Mouse (Mus musculus) left cerebral cortex, adult 2 months (tissue): ENCODE data around the gene Hemgn. TPM values are rescaled to one million over a fixed set of nuclear protein-coding genes. Genes with fewer than 3 reads are reported as not detected.
A peak's percentile ranks its signal among the peaks of the same experiment; 100 is the strongest.

Source experiments
- DNase-seq, 2 experiments: peaks; one replicate each; pipeline ENCODE4 v3.0.0; 2021 to 2022; ENCODE audit warnings: low spot score in 2 of 2, mixed read lengths in 1 of 2; ENCODE audit errors: extremely low spot score in 1 of 2
- H3K27ac ChIP-seq: fragments of 200-600 bp; 2 replicates; pipeline ENCODE4 v1.8.1; 2022
- H3K4me3 ChIP-seq: fragments of 200-600 bp; 2 replicates; pipeline ENCODE4 v1.8.1; 2022
- CTCF ChIP-seq: fragments of 200-600 bp; IDR thresholded peaks from 2 replicates; pipeline ENCODE4 v1.8.1; 2022; ENCODE audit warnings: antibody characterized with exemption, mild to moderate bottlenecking, moderate library complexity
- intact Hi-C: fragments of 180-260 bp; cut with DNase I; formaldehyde crosslinking; loops from one replicate; pipeline ENCODE4 v1.15.1; 2025
- long read RNA-seq, 2 experiments: library from polyadenylated mRNA; stranded (forward); transcript quantifications; one replicate each; pipeline ENCODE4 v2.0.0; 2021; ENCODE audit warnings: borderline mapping rate in 2 of 2
- total RNA-seq, 2 experiments: library from RNA; stranded (reverse); gene quantifications; 2 replicates each; pipeline ENCODE4 v1.2.3; 2021

Gene Hemgn
- total RNA-seq, result not detected
- long read RNA-seq, experiment 1, result 0 reads
- long read RNA-seq, experiment 2, result 0 reads

- DNase-seq, result no peak
- Histone ChIP-seq H3K4me3 (no peak within 1 kb of the TSS), H3K27ac (no peak within 1 kb of the TSS)
- no peak for TF ChIP-seq CTCF
- intact Hi-C loops, result no loop called here
Observed at GRCm38 (mm10) chr4:46413406-46413805, at the start of gene Hemgn. Gene Hemgn, minus strand, starts transcription at chr4:46413506.

GRCm38 (mm10) chr4:46458411-46458810, 45.1 kb upstream of the Hemgn start:
- no peak overlapping the region for H3K4me3 ChIP-seq
- no peak; the same call in 1 of the 2 replicates for TF ChIP-seq CTCF
- intact Hi-C loops, result no loop called here
- no peak overlapping the region for H3K27ac ChIP-seq
- no peak for DNase-seq

DNA sequence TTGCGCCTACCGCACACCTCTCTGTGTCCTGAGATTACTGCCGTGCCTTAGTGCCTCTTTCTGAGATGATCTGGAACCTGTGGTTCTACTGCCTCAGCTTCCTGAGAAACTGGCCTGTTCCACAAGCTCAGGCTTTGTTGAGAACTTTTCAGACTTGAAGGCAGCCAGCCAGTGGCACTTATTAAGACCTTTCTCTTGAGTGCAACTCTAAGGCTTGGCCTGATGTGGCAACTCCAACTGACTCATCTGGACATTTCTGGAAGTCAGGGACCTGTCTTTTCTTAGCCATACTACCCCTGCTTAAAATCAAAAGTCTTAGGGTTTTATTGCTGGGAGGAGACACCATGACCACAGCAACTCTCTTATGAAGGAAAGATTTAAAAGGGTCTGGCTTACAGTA, 43.9 kb upstream of the Hemgn start:
- Histone ChIP-seq H3K27ac (no peak overlapping the region), H3K4me3 (no peak overlapping the region)
- intact Hi-C loops, result no loop called here
- DNase-seq, result no peak
- no peak for TF ChIP-seq CTCF

- Histone ChIP-seq H3K27ac (no peak overlapping the region), H3K4me3 (no peak overlapping the region)
- intact Hi-C loops, result no loop called here
- no peak for DNase-seq
- no peak for TF ChIP-seq CTCF
Observed at GRCm38 (mm10) chr4:46456762-46457161, 43.5 kb upstream of the Hemgn start.

DNA sequence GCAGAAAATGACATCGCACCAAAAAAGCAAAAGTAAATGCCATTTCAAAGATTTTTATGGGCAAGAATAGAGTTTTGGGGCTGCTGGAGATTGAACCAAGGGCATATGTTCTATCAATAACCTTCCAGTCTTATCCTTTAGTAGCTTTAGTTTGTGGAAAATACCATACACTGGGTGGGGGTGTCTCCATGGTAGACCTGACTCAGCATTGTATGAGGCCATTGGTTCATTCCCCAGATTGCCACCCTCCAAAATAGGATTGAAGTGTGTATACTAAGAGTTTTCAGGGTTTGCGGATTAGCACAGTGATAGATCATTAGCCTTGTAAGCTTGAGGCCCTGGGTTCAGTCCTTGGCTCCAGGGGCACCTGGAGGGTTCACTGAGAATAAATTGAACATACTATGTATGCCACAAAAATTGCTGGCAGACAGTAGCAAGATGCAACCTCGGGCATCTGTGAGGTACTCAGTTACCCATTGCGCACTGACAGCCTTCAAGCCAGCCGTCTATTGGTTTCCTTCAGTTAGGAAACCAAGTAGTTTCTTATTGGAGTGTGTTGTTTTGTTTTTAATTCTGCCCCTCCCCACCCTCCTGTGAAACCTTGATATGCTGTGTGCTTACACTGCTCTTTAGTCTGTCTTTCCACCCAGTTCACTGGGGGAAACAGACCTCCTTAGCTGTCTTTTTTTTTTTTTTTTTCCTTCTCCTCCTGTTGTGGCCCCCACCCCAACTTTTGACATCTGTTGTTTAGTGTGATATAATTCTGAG, 41.0 kb upstream of the Hemgn start:
- no peak overlapping the region for H3K4me3 ChIP-seq
- DNase-seq, result no peak
- intact Hi-C loops, result no loop called here
- no peak overlapping the region for H3K27ac ChIP-seq
- no peak for TF ChIP-seq CTCF

DNA sequence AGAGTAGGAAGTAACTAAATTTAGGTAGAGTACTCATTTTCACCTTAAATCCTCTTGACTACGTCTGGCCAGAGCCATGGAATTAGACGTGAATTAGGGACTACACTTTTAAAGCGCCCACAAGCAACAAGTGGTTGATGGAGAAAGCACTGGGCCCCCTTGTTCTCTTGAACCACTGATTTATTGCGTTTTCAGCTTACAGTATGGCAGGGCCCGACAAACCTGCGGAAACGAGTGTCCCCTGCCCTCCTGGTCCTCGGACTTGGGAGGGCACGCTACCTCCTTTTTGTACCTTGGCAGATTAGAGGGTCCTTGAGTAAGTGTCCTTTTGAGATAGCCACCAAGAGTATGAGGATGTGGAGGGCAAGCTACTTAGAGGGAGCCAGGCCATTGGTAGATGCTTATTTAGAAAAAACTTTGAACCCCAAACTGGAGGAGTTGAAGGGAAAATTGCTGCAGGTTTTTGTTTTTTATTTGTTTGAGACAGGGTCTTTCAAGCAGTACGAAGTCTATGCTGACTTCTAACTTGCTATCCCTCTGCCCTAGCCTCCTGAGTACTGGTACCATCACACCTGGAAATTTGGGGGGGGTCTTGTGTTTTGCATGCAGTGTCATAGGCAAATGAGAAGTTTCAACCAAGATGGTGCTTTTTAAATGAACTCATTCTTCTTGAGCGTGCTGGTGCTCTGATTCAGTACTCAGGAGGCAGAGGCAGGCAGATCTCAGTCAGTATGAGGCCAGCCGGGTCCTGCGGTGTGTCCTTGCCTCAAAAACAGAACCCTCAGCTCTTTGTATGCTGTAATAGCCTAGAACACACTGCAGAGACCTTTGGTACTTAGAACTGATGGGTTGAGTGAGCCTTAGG, 39.8 kb upstream of the Hemgn start:
- Histone ChIP-seq H3K4me3 (peak overlapping the region; percentile 64), H3K27ac (peak overlapping the region; percentile 57)
- no peak for DNase-seq
- no peak for TF ChIP-seq CTCF
- intact Hi-C loops, result no loop called here

DNA sequence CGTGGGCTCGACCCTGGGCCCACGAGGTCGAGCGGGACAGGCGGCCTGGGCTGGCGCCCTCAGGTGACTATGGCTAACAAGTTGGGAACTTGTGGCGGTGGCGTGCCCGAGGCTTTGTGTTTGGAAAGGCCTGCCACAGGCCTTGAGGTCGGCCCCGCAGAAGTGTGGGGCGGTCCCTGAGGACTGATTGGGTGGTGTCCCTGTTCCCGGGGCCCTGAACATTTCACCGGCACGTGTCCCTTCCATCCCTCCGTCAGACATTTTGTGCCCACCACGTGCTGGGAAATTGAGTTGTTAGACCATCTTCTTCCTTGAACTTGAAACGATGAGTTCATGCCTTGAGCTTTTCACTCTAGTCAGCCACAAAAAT, 39.2 kb upstream of the Hemgn start:
- TF ChIP-seq CTCF, result no peak
- peak overlapping the region; percentile 57 for H3K27ac ChIP-seq
- H3K4me3 ChIP-seq, result peak overlapping the region; percentile 64
- peak; percentile 28 to 33 for DNase-seq
- intact Hi-C loops, result no loop called here

DNA sequence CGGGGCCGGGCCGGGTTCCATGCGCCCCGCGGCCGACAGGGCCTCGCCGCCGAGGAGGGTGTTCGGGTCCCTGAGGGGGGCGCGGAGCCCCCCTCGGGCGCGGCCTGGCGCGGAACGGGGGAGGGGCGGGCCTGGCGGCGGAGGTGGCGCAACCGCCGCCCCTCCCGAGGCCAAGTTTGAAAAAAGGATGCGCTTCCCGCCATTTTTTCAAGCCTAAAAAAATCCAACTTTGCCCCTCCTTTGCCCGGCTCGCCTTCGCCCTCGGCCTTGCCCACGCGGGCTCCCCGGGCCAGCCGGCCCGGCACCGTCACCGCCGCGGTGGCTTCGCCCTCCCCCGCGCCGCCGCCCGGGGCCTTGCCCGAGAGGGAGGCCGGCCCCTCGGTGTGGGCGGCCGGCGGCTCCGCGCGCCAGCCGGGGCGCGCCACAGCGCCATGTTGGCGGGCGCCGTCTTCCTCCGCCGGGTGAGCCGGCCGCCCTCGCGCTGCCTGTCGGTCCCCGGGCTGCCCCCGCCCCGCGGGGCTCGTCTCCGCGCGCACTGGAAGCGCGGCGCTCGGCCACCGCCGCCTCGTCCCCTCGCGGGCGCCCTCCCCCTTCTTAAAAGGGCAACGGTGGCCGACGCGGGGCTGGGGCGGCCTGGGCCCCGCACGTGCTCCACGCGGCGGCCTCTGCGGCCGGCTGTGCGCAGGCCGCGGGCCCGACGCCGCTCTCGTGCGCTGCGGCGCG, 38.6 kb upstream of the Hemgn start:
- DNase-seq, result peak; percentile 75 to 79
- no peak for TF ChIP-seq CTCF
- Histone ChIP-seq H3K27ac (peak overlapping the region; percentile 95), H3K4me3 (peak overlapping the region; percentile 64)
- intact Hi-C loops, result loop anchor here (1.0 to 2.0 kb wide), 2 partner anchors 63 to 255 kb away; partner anchors contain the start of genes Trmo and Xpa

- DNase-seq, result peak; percentile 70 to 76
- intact Hi-C loops, result loop anchor here (1.0 to 2.0 kb wide), 2 partner anchors 62 to 254 kb away; partner anchors contain the start of genes Trmo and Xpa
- peak overlapping the region; percentile 95 for H3K27ac ChIP-seq
- TF ChIP-seq CTCF, result no peak
- peak overlapping the region; percentile 64 for H3K4me3 ChIP-seq
Observed at GRCm38 (mm10) chr4:46451240-46451757, 38.0 kb upstream of the Hemgn start.

- Histone ChIP-seq H3K4me3 (peak within 1 kb of the TSS; percentile 64), H3K27ac (peak within 1 kb of the TSS; percentile 95)
- DNase-seq, result peak; percentile 93 to 94
- TF ChIP-seq CTCF, result peak; percentile 75
- intact Hi-C loops, result loop anchor here (1.0 to 2.0 kb wide), 2 partner anchors 61 to 254 kb away; partner anchors contain the start of genes Trmo and Xpa
Observed at GRCm38 (mm10) chr4:46450519-46451131, 37.3 kb upstream of the Hemgn start, which contains the start of gene Anp32b. Gene Anp32b, plus strand, starts transcription at chr4:46450902.

DNA sequence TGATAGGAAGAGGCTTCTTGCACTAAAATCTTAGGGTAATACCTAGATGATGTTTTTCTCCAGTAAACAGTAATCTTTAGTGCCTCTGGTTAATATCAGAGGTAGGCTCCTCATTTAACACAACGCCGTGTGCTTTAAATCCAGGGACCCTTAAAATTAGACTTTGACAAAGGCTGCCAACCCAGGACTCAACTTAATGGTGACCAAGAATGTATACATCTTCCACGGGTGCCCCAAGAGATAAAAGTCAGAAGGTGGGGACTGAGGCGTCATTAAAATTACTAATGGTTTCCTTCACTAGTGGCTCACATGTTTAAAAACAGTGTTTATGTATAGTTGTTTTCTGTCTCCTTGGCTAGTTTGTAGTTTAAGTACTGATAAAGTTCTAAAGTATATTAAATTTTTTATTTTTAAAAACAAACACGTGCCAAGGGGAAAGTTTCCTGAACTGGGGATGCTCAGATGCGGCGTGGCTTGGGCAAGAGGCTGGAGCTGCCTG, 36.8 kb upstream of the Hemgn start:
- H3K27ac ChIP-seq, result peak overlapping the region; percentile 60
- peak overlapping the region; percentile 64 for H3K4me3 ChIP-seq
- no peak for DNase-seq
- intact Hi-C loops, result loop anchor here (2.0 kb wide), 1 partner anchor 253 kb away; the partner anchor contains the start of gene Xpa
- TF ChIP-seq CTCF, result no peak
